Mouse (Mus musculus) telencephalon, adult 2 months (tissue): ENCODE measurements around the gene Pyroxd1.
"Not testable (repeated sequence)": the region's sequence is repeated elsewhere in the genome, so short reads cannot be mapped to it uniquely, and the experiment has no call there.

Experiments used
- DNase-seq: peaks from one replicate; pipeline ENCODE4 v3.0.0-alpha.2; 2011; ENCODE audit warnings: low read depth, low spot score

The Pyroxd1 gene

DNA sequence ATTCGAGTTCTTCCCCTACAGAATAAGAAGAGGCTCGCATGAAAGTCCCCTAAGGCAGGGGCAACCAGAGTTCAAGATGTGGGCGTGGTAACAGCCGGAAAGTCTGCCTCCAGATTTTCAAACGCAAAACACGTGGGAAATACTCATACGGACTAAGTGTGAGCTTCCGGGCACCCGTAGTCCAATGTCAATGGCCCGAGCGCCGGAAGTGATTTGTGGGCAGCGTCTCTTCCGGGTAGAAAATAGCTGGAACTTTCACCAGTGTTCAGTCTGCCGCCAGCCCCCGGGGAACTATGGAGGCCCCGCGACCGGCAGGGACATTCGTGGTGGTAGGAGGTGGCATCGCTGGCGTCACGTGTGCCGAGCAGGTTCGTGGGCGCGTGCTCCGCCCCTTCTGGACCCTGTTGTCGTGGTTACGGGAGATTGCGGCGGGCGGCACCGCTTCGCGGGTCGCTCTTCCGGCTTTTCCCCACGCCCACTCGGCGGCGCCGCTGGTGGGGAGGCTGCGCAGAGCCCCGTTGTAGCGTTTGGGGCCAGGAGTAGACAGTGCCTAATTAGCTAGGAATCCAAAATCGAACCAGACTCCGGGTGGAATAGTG, at the start of gene Pyroxd1:
Gene Pyroxd1, plus strand, starts transcription at position 215 of the 599 bp plus-strand sequence.
- DNase-seq = peak; percentile 96

DNA sequence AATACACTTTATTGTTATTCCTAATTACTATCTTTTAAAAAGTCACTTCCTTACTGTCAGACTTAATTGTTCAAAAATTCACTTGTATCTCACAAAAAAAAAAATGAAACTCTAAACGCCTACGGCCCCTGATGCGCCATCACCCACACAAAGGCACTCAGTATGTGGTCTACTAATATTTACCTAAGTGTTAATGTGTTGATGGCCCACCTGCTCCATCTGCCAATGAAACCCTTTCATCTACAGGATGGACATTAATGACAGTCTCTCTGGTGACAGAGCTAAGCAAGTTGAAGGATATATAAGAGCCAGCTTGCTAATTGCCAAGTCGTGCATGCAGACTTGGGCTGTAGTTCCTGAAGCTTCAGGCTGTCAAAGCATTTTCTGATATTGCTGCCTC, 47.4 kb upstream of the Pyroxd1 start, which contains the start of gene Iapp:
Gene Iapp, plus strand, starts transcription at position 326 of the 400 bp plus-strand sequence.
- no peak for DNase-seq

GRCm38 (mm10) chr6:142305076-142305475, 40.4 kb upstream of the Pyroxd1 start:
- no peak for DNase-seq

DNA sequence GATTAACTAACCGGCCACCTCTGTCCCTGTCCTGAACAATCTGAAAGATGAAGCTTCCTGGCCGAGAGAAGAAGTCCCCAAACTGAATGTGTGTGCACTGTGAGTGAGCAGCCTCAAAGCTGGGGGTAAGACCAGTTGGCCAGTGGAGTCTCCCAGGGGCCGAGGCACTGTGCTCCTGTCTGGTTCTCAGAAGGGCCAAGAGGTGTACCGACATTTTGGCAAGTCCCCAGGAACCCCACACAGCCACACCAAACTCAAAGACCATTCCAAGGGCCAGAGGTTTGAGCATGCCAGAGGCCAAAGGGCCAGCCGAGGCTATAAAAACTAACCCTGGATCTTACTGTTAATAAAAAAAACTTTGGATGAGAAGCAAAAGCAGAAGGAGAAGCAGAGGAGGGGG, 31.2 kb upstream of the Pyroxd1 start:
- DNase-seq = no peak

- DNase-seq = no peak
Measured at GRCm38 (mm10) chr6:142317106-142317505, 28.3 kb upstream of the Pyroxd1 start.

DNA sequence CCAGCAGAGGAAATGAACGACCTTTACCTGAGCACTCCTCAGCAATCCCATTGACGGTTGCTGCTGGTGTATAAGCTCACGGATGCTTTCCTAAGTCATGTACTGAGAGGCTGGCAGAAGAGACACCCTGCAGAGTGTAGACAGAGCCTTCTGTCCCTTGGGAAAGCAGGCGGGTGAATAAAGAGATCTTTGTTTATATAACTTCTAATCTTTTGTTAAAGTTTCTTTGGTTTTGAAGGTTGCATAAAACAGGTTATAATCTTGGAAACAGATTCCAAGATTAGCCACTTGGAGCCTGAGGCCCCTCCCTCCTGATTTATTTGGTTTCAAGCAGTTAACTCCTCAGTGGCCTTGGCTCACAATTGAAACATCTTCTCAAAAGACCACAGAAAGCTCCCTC, 22.6 kb upstream of the Pyroxd1 start, which contains the start of gene Slco1a5:
Gene Slco1a5, minus strand, starts transcription at position 101 of the 400 bp plus-strand sequence.
- no peak for DNase-seq

DNA sequence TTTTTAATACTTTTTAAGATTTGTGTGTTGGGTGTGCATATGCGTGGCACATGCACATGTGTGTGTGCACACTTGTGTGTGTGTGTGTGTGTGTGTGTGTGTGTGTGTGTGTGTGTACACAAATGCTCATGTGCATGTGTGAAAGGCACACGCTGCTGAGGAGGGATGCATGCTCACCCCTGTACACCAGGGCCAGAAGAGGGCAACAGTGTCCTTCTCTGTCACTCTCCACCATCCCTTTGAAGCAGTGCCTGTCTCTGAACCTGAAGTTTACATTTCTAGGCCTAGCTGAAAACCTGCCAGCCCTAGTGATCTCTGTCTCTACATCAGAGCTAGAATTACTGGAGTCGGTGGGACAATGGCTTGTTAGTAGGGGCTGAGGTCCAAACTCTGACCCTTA, 18.9 kb upstream of the Pyroxd1 start:
- DNase-seq = no peak

DNA sequence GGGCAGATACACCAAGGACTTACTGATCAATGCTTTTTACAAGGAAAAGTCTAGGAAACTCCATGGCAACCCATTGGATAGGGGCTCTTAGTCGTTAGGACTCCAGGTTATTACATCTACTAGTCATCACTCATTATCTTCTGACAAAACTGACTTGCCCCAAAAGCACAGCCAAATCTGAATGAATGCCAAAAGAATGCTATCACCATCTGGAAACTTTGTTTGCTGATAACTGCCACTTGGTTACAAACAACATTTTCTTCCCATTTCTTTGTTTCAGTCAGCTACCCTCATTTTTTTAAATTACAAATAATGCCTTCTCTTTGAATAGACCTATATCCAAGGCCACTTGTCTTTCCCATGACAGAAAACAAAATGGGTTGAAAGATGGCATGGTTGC, 16.3 kb upstream of the Pyroxd1 start:
- no peak for DNase-seq

GRCm38 (mm10) chr6:142338961-142339360, 6.5 kb upstream of the Pyroxd1 start:
- DNase-seq = no peak

DNA sequence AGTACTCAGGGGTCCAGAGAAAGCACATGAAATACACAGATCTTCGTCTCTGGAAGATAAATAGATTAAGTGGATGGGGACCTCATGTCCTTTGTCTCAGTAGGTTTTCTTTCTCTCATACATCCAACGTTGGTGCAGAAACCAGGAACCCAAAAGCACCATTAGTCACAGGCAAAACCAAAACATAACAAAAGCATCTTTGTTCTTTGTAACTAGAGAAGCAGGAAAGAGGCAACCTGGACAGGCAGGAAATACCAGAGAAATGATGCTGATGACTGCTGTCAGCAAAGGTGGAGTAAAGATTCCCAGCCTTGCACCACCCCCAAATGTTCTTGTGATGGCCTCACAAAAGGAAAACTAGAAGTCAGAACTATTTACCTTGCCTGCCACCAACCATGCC, 5.9 kb upstream of the Pyroxd1 start:
- no peak for DNase-seq

GRCm38 (mm10) chr6:142343561-142343960, 1.9 kb upstream of the Pyroxd1 start:
- no peak for DNase-seq

DNA sequence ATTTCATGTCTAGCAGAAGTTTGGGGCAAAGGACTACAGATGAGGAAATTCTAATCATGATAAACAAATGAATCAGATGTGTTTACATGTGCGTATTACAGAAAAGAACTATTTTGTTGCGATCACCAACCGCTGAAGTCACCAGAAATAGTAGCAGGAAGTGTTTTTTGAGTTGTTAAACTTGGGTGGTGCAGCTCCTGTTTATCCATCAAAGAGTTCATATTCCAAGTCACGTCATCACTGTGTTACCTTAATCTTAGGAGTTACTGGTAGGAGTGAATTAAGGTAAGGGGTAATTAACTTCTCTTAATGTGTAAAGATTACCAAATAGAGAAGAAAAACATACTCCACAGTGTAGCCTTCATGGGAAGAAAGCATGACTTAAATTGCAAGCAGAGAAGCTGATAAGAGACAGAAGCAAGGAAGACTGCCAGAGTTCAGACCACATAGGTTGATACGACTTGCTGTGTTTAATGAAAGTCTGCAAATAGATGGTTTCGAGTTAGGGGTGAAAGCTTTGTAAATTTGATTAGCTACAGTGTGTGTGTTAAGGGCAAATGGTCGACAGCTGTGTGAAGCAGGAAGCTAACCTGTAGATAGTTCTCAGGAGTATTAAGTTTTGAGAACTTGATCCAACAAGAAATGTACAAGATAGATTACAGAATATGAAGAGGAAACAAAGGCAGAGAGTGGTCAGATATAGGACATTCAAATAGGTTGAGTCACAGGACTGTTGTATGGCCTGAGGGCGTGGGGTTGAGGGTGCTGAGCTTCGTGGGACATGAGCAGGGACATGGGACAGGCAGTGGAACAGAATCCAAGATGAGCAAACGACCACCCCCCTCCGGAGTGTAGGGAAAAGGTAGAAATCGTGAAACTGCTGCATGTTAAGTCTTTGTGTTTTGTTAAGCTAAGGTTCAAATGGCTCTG, 992 bp downstream of the Pyroxd1 start:
- no peak for DNase-seq

GRCm38 (mm10) chr6:142347431-142348385, 2.3 kb downstream of the Pyroxd1 start:
- DNase-seq = no peak

- DNase-seq = not testable (repeated sequence)
Measured at GRCm38 (mm10) chr6:142352099-142352498, 6.6 kb downstream of the Pyroxd1 start.

DNA sequence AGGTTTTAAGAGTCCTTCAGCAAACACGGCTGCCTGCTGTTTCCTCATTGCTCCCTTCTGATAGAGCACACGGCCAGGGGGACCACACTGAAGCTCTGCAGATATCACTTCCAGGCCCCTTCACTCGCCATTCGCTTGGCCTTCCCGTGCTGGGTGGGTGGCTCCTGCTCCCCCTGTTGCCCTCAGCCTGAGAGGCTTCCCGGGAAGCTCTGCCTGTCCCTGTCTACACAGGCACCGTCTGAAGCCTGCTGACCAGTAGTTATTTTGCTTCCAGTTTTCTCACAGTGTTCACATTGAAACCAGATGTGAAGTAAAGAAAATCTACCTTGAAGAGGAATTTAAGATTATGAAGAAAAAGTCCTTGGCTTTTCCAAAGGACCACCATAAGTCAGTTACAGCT, 11.7 kb downstream of the Pyroxd1 start:
- no peak for DNase-seq

DNA sequence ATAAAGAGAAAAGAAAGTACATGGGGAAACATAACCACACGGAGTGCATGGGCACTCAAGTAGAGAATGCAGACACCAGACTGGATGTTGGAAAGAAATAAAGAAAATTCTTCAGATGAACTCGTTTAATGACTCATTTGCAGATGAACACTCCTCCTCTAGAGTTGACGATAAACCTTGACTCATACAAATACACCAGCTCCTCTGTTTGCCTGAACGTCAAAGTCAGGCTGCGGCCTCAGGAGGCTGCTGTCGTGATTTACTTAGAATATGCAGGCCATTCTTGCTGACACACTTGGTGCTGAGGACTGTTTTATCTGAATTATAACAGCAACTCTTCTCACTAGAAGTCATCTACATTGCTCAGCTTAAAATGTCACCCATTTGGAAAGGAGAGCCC, 16.6 kb downstream of the Pyroxd1 start:
- no peak for DNase-seq

DNA sequence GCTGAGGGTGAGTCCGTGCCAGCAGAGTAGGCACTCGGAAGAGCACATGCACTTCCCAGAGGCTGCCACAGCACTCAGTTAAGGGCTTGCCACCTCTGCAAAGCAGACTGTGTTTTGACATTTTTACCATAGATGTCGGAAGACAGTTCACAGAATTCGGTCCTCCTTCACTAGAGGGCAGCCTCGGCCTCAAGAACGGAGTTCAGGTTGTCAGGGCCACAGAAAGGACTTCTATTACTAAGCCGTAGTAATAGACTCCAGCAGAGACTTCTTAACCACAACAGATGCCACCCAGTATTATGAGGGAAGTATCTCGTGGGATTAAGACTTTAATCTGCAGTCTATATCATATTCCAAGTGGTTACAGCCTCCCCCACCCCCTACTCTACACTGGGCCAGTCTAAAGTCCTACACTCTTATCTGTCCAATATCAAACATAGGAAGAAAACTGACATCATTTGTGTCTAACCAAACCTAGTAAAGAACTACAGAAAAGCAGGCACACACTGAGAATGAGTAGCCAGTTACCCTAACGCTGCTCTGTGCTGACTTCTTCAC, 17.6 kb downstream of the Pyroxd1 start:
- no peak for DNase-seq

GRCm38 (mm10) chr6:142365742-142366472, 20.5 kb downstream of the Pyroxd1 start:
- DNase-seq = no peak

DNA sequence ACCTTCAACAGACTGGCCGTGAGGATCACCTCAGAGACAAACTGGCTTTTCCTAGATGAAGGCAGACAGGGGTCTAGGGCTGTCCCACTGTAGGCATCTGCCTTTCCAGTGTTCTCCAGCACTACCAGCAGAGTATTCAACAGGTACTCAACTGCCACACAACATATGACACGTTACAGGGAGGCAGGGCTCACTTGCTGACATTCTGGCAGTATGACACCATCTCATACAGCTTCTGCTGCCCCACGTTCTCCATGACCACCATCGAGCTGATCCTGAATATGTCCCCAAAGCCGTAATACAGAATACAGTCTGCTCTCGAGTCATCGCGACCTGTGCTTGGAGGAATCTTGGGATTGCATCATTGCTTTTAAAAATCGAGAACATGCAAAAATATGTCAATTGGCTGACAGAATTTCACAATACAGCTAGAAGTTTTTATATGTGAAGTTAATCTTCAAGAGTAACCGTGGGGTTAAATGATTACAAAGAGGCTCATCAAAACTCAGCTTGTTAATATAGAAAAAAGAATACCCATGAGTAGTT, 21.1 kb downstream of the Pyroxd1 start:
- DNase-seq = no peak

DNA sequence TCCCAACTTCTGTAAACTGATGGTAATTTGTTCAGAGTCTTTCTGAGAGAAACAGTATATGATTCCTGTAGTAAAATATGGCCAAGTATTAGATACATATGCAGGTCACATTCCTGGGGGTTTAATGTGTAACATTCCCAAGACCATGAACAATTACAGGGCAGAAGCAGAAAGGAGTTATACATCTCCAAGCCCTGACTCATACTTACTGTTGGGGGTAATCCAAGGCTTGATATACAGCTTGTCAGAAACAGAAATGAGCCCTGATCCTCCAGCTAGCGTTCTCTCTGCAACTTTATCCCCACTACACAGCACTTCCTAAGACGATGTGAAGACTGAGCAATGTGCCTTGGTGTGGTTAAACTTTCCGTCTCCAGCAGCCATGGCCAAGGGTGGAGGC, 22.1 kb downstream of the Pyroxd1 start:
- DNase-seq = no peak
